Mouse (Mus musculus) MN1 (cell line): ENCODE measurements at regions not wholly inside any gene's neighbourhood (a gene's known extent, or its start where the extent isn't known, plus 50 kb on each side); places are given as distances from the start of the nearest gene placed in this dataset.

Source experiments
- DNase-seq: peaks from one replicate; pipeline ENCODE4 v3.0.0-alpha.2; 2016; ENCODE audit warnings: low spot score

- no peak for DNase-seq
Observed at GRCm38 (mm10) chr9:69658276-69658675, 102.5 kb downstream of the Foxb1 start.

- DNase-seq: no peak
Observed at GRCm38 (mm10) chr9:69656053-69656452, 104.7 kb downstream of the Foxb1 start.

- no peak for DNase-seq
Observed at GRCm38 (mm10) chr9:69652106-69652505, 108.6 kb downstream of the Foxb1 start.

- no peak for DNase-seq
Observed at GRCm38 (mm10) chr9:69651608-69652007, 109.1 kb downstream of the Foxb1 start.

GRCm38 (mm10) chr9:69642591-69642990 is 118.1 kb downstream of the Foxb1 start:
- DNase-seq: no peak

- DNase-seq: peak; percentile 27
Observed at GRCm38 (mm10) chr9:69623312-69623711, 137.4 kb downstream of the Foxb1 start.

GRCm38 (mm10) chr9:69621006-69621405 is 139.7 kb downstream of the Foxb1 start:
- DNase-seq: no peak

- DNase-seq: no peak
Observed at GRCm38 (mm10) chr9:69617328-69617727, 143.4 kb downstream of the Foxb1 start.

- no peak for DNase-seq
Observed at GRCm38 (mm10) chr9:69597472-69597871, 144.1 kb downstream of the Anxa2 start.

- DNase-seq: no peak
Observed at GRCm38 (mm10) chr9:69592329-69593062, 139.1 kb downstream of the Anxa2 start.

GRCm38 (mm10) chr9:69588846-69589245 is 135.4 kb downstream of the Anxa2 start:
- no peak for DNase-seq

GRCm38 (mm10) chr9:69587096-69587495 is 133.7 kb downstream of the Anxa2 start:
- no peak for DNase-seq

- DNase-seq: no peak
Observed at GRCm38 (mm10) chr9:69581236-69581635, 127.8 kb downstream of the Anxa2 start.

- DNase-seq: no peak
Observed at GRCm38 (mm10) chr9:69577661-69578405, 124.4 kb downstream of the Anxa2 start.

GRCm38 (mm10) chr9:69575386-69575785 is 122.0 kb downstream of the Anxa2 start:
- DNase-seq: no peak

GRCm38 (mm10) chr9:69568631-69569230 is 115.3 kb downstream of the Anxa2 start:
- DNase-seq: no peak

GRCm38 (mm10) chr9:69568222-69568621 is 114.8 kb downstream of the Anxa2 start:
- DNase-seq: no peak

- DNase-seq: no peak
Observed at GRCm38 (mm10) chr9:69566996-69567395, 113.6 kb downstream of the Anxa2 start.

GRCm38 (mm10) chr9:69543241-69543640 is 89.8 kb downstream of the Anxa2 start:
- DNase-seq: no peak
